Mouse (Mus musculus) liver, postnatal 0 days (tissue): ENCODE measurements around the gene Chst12. TPM values are rescaled to one million over a fixed set of nuclear protein-coding genes. Genes with fewer than 3 reads are reported as not detected.

Experiments
- ATAC-seq: fragments of 200-750 bp; cut with Nextera tagmentation; 2 replicates; pipeline ENCODE4 v1.8.0; 2017; ENCODE audit warnings: mild to moderate bottlenecking, moderate library complexity
- DNase-seq: peaks from one replicate; pipeline ENCODE4 v3.0.0-alpha.2; 2016
- H3K27ac ChIP-seq: fragments of 300-500 bp; sonication (generic); 2 replicates; pipeline ENCODE4 v1.5.1; 2014; ENCODE audit warnings: antibody characterized with exemption, moderate library complexity, mild to moderate bottlenecking, low read depth
- H3K27me3 ChIP-seq: fragments of 300-500 bp; sonication (generic); 2 replicates; pipeline ENCODE4 v1.6.1; 2014; ENCODE audit warnings: low read length, control low read depth, mixed read lengths; ENCODE audit not compliant: insufficient read depth
- H3K36me3 ChIP-seq: fragments of 300-500 bp; sonication (generic); replicated peaks from 2 replicates; pipeline ENCODE4 v1.6.1; 2014; ENCODE audit warnings: mild to moderate bottlenecking, control low read depth, low read length, moderate library complexity, mixed read lengths; ENCODE audit not compliant: insufficient read depth
- H3K4me1 ChIP-seq: fragments of 300-500 bp; sonication (generic); 2 replicates; pipeline ENCODE4 v1.6.1; 2014; ENCODE audit warnings: antibody characterized with exemption, mild to moderate bottlenecking, control low read depth; ENCODE audit not compliant: insufficient read depth
- H3K4me2 ChIP-seq: fragments of 300-500 bp; sonication (generic); 2 replicates; pipeline ENCODE4 v1.6.1; 2014; ENCODE audit warnings: low read depth, mild to moderate bottlenecking, low read length, moderate library complexity, mixed read lengths
- H3K4me3 ChIP-seq: fragments of 300-500 bp; sonication (generic); 2 replicates; pipeline ENCODE4 v1.5.1; 2014; ENCODE audit warnings: low read depth, low read length
- H3K9ac ChIP-seq: fragments of 300-500 bp; sonication (generic); replicated peaks from 2 replicates; pipeline ENCODE4 v1.6.1; 2014; ENCODE audit warnings: mild to moderate bottlenecking, moderate library complexity
- H3K9me3 ChIP-seq: fragments of 300-500 bp; sonication (generic); 2 replicates; pipeline ENCODE4 v1.6.1; 2016; ENCODE audit warnings: mild to moderate bottlenecking, control low read depth, low read length, mixed read lengths
- CTCF ChIP-seq: sonication (generic); IDR thresholded peaks from 2 replicates; pipeline ENCODE4 v1.5.1; 2016; ENCODE audit warnings: antibody characterized with exemption, low read depth
- EP300 ChIP-seq: IDR thresholded peaks from 2 replicates; pipeline ENCODE4 v1.6.1; 2016; ENCODE audit warnings: antibody characterized with exemption, low read depth, mild to moderate bottlenecking
- WGBS: fragments of 180-500 bp; shearing (Covaris S2); extraction: QIAGEN DNeasy Blood & Tissue Kit; methylation state at CpG from one replicate; pipeline ENCODE4 v1.1.7; 2014; ENCODE audit not compliant: insufficient replicate concordance; 5-methylcytosine and 5-hydroxymethylcytosine counted together
- polyA plus RNA-seq: library from polyadenylated mRNA; unstranded; fragments of >200 nt; fragmentation: Nextera tagmentation; extraction: Ambion mirVana; gene quantifications from 2 replicates; pipeline ENCODE4 v1.2.1, GENCODE M21; 2015

Gene Chst12
- polyA plus RNA-seq, 1 experiment from 2014 or later, result 8.6 TPM

DNA sequence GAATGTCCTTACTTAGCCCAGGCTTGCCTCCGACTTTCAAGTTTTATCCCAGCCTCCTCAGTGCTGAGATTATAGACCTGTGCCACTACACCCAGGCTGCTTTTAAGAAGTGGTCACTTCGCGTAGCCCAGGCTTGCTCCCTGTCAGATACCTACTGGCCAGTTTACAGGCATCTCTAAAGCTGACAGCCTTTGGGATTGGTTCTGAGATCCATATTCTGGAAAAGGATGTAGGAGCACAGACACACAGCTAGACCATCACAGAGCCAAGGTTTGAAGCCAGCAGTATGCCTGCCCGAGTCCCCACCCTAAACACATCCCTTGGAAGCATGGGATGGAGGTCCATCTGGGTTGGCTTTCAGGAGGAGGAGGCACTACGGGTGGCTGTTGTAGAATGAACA lies 62.4 kb downstream of the Chst12 start:
- DNase-seq (no peak), ATAC-seq (no peak)
- no peak overlapping the region for H3K4me2 ChIP-seq
- 85% methylated on average over 5 of the region's 5 CpGs for WGBS
- H3K36me3 ChIP-seq, result no peaks in the 10 kb centered on the region
- TF ChIP-seq EP300 (no peak), CTCF (no peak)
- H3K4me1 ChIP-seq, result peaks cover 13% of the 10 kb centered on the region; the same call in 1 of the 2 replicates
- no peak overlapping the region for H3K27ac ChIP-seq
- no peaks in the 10 kb centered on the region for H3K9me3 ChIP-seq
- H3K9ac ChIP-seq, result no peak overlapping the region
- H3K27me3 ChIP-seq, result no peaks in the 10 kb centered on the region
- H3K4me3 ChIP-seq, result no peak overlapping the region

DNA sequence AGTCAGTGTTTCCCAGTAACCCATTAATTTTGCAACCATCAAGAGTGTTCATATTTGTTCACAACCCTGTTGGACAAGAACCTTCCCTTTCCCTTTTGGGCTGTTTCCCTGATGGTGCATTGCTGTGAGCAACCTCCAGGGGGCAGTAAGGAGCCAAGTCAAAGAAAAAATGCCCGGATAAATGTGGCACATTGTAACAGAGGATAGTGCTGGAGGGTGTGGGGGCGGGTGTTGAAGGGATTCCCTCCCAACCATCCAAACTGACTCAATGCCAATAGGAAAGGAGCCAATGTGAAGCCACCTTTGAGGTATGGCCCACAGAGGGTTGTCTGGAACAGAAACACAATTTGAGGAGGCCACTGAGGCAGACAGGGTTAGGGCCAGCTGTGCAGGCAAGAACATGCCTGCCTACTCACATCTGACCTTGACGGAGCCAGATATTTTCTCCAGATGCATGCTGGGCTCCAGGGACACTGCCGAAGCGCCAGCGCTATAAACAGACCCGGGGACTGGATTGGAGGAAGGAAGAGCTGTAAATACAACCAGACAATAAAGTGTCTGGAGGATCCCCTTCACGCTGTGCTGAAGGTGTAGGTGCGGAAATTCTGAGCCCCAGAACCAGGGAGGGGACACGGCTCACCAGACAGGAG lies 63.1 kb downstream of the Chst12 start:
- DNase-seq (peak; percentile 78), ATAC-seq (peak; percentile 51; the same call in 1 of the 2 replicates)
- no peak overlapping the region for H3K27ac ChIP-seq
- no peaks in the 10 kb centered on the region for H3K27me3 ChIP-seq
- WGBS, result 29% methylated on average over 10 of the region's 10 CpGs
- no peak overlapping the region for H3K4me3 ChIP-seq
- peaks cover 13% of the 10 kb centered on the region; the same call in 1 of the 2 replicates for H3K4me1 ChIP-seq
- TF ChIP-seq EP300, result no peak
- TF ChIP-seq CTCF, result peak; percentile 95
- H3K9ac ChIP-seq, result no peak overlapping the region
- no peaks in the 10 kb centered on the region for H3K36me3 ChIP-seq
- no peak overlapping the region for H3K4me2 ChIP-seq
- no peaks in the 10 kb centered on the region for H3K9me3 ChIP-seq

DNA sequence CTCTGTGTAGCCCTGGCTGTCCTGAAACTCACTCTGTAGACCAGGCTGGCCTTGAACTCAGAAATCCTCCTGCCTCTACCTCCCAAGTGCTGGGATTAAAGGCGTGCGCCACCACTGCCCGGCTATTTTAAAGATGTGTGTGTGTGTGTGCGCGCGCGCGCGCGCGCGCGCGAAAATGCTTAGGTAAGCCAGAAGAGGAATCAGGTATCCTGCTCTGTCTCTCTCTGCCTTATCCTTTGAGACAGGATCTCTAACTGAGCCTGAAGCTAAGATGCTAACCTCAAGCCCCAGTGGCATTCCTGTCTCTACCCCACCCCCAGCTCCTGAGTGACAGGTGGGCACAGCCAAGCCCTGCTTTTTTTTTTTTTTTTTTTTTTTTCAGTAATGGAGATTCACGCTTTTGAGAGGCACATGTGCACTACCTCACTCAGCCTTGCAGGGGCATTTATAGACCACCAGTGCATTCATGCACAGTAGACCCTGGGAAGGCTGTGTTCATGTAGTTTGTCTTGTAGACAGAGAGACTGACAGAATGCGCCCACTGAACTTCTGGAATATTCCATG lies 63.8 kb downstream of the Chst12 start:
- TF ChIP-seq CTCF, result no peak
- no peak for ATAC-seq
- Histone ChIP-seq H3K27me3 (no peaks in the 10 kb centered on the region), H3K4me1 (peaks cover 13% of the 10 kb centered on the region; the same call in 1 of the 2 replicates), H3K4me2 (no peak overlapping the region), H3K9me3 (no peaks in the 10 kb centered on the region), H3K27ac (no peak overlapping the region), H3K4me3 (no peak overlapping the region), H3K9ac (no peak overlapping the region), H3K36me3 (no peaks in the 10 kb centered on the region)
- 84% methylated on average over 16 of the region's 16 CpGs for WGBS
- DNase-seq, result no peak

DNA sequence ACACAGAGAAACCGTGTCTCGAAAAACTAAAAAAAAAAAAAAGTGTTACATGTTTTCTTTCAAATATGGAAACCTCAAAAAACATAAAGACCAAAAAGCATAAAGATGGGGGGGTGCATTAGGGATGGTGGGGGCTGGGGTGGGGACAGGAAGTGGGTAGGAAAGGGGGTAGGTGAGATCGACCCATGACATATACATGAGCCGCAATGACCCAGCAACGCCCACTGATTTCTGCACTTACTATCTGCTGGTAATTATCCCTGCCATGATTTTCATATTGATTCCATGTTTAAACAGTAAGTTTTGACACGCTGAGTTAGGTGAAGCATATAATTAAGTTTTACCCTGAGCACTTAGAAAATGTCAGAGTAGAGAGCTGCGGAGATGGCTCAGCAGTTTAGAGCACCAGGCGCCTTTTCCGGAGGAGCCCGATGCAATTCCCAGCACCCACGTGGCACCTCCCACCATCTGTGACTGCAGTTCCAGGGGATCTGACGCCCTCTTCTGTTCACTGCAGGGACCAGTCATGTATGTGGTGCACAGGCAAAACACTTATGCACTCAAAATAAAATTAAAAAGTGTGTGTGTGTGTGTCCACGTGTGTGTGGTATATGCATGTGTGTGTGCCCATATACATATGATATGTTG lies 65.0 kb downstream of the Chst12 start:
- H3K9me3 ChIP-seq, result no peaks in the 10 kb centered on the region
- ATAC-seq (no peak), DNase-seq (no peak)
- peaks cover 13% of the 10 kb centered on the region; the same call in 1 of the 2 replicates for H3K4me1 ChIP-seq
- TF ChIP-seq CTCF, result no peak
- no peak for TF ChIP-seq EP300
- no peak overlapping the region for H3K4me3 ChIP-seq
- no peak overlapping the region for H3K4me2 ChIP-seq
- no peak overlapping the region for H3K27ac ChIP-seq
- no peaks in the 10 kb centered on the region for H3K36me3 ChIP-seq
- 88% methylated on average over 13 of the region's 13 CpGs for WGBS
- no peak overlapping the region for H3K9ac ChIP-seq
- H3K27me3 ChIP-seq, result no peaks in the 10 kb centered on the region

DNA sequence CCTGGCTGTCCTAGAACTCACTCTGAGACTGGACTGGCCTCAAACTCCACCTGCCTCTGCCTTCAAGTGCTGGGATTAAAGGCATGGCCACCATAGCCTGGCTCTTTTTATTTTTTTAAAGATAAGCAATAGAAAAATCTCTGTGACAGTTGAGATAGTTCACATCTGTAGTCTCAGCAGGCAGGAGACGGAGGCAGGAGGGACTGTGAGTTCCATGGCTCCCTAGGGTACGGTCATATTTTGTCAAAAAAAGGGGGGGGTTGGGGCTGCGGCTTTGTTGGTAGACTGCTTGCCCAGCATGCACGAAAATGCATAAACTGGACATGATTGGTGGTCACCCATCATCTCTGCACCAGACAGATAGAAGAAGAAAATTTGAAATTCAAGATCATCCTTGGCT lies 65.9 kb downstream of the Chst12 start:
- H3K27ac ChIP-seq, result no peak overlapping the region
- no peaks in the 10 kb centered on the region for H3K36me3 ChIP-seq
- no peaks in the 10 kb centered on the region for H3K27me3 ChIP-seq
- peaks cover 14% of the 10 kb centered on the region; the same call in 1 of the 2 replicates for H3K4me1 ChIP-seq
- DNase-seq, result no peak
- H3K4me2 ChIP-seq, result no peak overlapping the region
- H3K4me3 ChIP-seq, result no peak overlapping the region
- TF ChIP-seq EP300, result no peak
- TF ChIP-seq CTCF, result no peak
- WGBS, result 78% methylated on average over 4 of the region's 4 CpGs
- ATAC-seq, result no peak
- no peak overlapping the region for H3K9ac ChIP-seq
- no peaks in the 10 kb centered on the region for H3K9me3 ChIP-seq

DNA sequence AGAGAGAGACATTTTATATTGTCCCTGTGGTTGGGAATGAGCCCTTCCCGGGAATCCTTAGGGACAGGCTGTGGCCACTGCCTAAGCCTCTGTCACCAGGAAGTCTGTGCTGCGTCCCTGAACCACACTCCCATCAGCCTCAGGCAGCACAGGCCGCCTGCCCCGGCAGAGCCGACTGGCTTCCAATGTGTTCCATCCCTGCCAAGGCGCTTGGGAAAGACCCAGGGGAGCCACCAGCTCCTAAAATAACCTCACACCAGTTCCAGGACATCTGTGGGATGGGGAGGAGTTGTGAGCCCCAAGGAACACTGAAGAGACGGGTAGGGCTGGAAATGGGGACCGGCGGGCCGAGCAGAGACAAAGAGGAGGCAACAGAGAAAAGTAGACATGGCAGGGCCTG lies 66.3 kb downstream of the Chst12 start:
- WGBS, result 86% methylated on average over 10 of the region's 10 CpGs
- no peak for DNase-seq
- Histone ChIP-seq H3K36me3 (no peaks in the 10 kb centered on the region), H3K9ac (no peak overlapping the region), H3K4me3 (no peak overlapping the region), H3K27ac (no peak overlapping the region), H3K27me3 (no peaks in the 10 kb centered on the region), H3K4me1 (peaks cover 14% of the 10 kb centered on the region; the same call in 1 of the 2 replicates), H3K9me3 (no peaks in the 10 kb centered on the region), H3K4me2 (no peak overlapping the region)
- no peak for ATAC-seq
- TF ChIP-seq EP300 (no peak), CTCF (no peak)
